Mouse (Mus musculus) T-helper 2 cell (primary cell): ENCODE results near the gene Rnf40.

Experiments used
- in situ Hi-C: fragments of 300-600 bp; cut with MboI, MseI; formaldehyde crosslinking; loops from one replicate; pipeline ENCODE4 v1.15.1; 2025; ENCODE audit warnings: high pct_unique_total_duplicates

Rnf40 gene

GRCm38 (mm10) chr7:127649206-127649605 lies 60.6 kb downstream of the Rnf40 start:
- in situ Hi-C loops: no loop called here

GRCm38 (mm10) chr7:127651624-127652023 lies 63.1 kb downstream of the Rnf40 start:
- in situ Hi-C loops: no loop called here

GRCm38 (mm10) chr7:127652050-127652449 lies 63.5 kb downstream of the Rnf40 start:
- in situ Hi-C loops: no loop called here

GRCm38 (mm10) chr7:127654318-127654717 lies 65.8 kb downstream of the Rnf40 start:
- in situ Hi-C loops: no loop called here
